Mouse (Mus musculus): ENCODE results near the gene AC134908.4.
"Not testable (repeated sequence)": the region's sequence is repeated elsewhere in the genome, so short reads cannot be mapped to it uniquely, and the experiment has no call there.

The AC134908.4 gene

GRCm38 (mm10) chr17:25773549-25774120 lies 21.8 kb downstream of the AC134908.4 start, which contains the start of gene Narfl:
Gene Narfl, plus strand, starts transcription at chr17:25773776.
- peak; percentile 94 for DNase-seq (ENCODE audit: low spot score)

DNA sequence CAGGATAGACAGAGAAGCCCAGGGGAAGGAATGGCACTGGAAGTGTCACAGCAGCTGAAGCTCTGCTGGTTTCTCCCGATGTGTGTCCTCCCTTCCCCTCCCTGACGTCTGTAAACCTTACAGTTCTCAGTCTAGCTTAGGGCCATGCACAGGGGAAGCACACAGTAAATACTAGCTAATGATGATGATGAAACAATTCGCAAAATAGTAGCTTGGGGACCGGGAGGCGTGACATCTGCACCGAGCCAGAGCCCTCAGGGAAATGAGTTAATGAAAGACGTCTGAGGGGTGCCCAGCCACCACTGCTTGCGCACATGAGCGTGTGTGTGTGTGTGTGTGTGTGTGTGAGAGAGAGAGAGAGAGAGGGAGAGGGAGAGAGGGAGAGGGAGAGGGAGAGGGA lies 26.1 kb downstream of the AC134908.4 start:
- DNase-seq (ENCODE audit: low spot score): no peak

- DNase-seq (ENCODE audit: low spot score): no peak
Measured at GRCm38 (mm10) chr17:25765886-25766285, 29.6 kb downstream of the AC134908.4 start.

- no peak for DNase-seq (ENCODE audit: low spot score)
Measured at GRCm38 (mm10) chr17:25762591-25762990, 32.9 kb downstream of the AC134908.4 start.

- no peak for DNase-seq (ENCODE audit: low spot score)
Measured at GRCm38 (mm10) chr17:25761561-25761970, 33.9 kb downstream of the AC134908.4 start.

DNA sequence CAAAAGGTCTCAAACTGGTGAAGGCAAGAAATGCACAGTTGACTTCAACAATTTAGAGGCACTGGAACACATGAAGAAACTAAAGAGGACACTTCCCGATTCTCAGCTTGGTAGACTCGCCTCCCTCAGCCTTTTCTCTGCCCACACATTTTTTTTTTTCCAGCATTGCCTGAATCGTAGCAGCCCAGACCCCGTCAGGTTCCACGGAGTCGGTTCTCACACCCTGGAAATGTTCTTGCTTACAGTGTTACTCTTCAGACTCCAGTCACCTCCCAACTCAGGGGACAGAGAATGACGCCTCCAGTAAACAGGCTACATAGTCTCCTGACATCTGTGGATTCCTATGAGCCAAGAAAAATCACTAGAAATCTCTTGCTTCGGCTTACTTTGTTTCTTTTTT lies 35.3 kb downstream of the AC134908.4 start:
- peak; percentile 40 for DNase-seq (ENCODE audit: low spot score)

GRCm38 (mm10) chr17:25757691-25758090 lies 37.8 kb downstream of the AC134908.4 start:
- DNase-seq (ENCODE audit: low spot score): no peak

DNA sequence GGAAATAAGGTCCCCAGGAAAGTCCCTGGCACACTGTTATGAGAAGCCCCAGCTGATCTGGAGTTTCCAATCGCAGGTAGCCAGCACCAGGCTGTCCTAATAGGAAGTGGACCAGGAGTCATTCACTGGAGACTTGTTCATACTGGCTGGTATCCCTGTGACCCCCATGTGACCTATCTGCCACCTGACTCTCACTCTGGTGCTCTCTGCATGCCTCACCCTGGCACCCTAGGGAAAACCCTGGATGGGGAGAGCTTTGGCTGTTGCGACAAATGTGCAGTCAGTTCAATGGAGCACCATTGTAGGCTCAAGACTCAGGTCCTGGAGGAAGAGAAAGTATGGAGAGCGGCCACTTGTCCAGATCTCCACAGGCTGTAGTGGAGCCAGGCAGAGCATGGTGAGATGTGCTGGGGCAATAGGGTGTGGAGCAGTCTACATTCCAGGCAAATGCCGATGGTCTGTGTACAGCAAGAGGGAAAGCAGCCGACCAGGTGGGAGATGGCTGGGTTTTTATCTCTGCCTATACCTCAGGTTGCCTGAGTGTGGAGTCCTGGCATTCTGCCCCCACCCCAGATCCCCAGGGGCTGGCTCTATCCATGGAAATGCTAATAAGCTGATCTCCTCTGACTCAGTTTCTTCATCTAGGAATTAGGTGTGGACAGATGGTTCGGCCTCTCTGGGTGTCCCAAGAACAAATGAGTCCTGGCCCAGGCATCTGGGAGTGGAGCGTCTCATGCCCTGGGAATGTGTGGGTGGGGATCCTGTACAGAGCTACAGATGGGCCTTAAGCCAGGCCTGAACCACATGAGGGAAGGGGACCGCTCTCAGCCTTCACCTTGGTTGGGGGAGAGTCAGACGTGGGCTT lies 38.8 kb downstream of the AC134908.4 start:
- no peak for DNase-seq (ENCODE audit: low spot score)

DNA sequence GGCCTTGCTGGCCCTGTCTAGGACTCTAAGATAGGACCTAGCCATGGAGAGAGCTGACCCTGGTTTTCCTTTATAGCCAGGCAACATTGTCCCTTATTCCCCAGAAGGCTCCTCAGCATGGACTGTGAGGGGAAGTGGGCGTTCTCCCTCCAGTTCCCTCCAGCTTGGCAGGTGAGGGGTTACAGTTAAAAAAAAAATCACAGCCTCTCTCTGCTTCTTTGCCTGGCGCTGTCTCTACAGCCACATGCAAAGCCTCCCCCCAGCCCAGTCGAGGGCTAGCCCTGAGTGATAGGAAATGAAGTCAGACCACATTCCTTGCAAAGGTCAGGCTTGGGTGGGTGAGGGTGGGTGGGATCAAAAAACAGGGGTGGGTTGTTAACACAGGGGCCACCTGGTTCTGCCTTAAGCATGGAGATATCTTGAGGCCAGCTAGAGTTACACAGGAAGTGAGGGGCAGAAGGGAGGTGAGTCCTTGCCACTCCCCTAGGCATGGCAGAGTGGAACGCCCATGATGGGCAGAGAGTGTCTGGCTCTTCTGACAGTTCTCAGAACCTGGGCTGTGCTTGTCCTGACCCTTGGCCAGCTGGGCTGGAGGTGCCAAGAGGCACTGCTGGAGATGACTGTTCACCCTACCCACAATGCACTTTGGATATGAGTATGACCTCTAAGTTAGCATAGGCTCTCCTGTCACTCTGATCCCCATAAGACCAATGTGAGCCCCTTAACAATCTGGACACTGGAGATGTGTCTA lies 39.7 kb downstream of the AC134908.4 start:
- no peak for DNase-seq (ENCODE audit: low spot score)

DNA sequence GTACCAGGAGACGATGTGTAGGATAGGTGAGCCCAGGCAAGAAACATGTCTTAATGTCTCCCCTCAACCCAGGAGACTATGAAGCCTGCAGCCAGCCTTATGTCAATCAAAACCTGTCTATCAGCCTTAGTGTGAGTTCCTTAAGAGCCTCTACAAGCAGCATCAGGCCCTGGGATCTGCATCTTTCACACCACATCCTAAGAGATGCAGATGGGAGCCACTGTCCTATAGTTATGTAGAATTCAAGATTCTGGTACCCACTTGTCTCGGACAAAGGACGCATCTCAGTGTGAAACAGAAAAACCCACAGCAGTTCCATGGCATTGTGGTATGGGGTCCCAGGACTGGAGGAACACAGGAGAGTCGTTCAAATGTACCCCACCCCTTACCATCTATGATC lies 40.4 kb downstream of the AC134908.4 start:
- no peak for DNase-seq (ENCODE audit: low spot score)

GRCm38 (mm10) chr17:25754241-25754640 lies 41.2 kb downstream of the AC134908.4 start, which contains the start of gene Msln:
Gene Msln, minus strand, starts transcription at chr17:25754378.
- DNase-seq (ENCODE audit: low spot score): no peak

GRCm38 (mm10) chr17:25751446-25751845 lies 44.0 kb downstream of the AC134908.4 start:
- DNase-seq (ENCODE audit: low spot score): no peak

DNA sequence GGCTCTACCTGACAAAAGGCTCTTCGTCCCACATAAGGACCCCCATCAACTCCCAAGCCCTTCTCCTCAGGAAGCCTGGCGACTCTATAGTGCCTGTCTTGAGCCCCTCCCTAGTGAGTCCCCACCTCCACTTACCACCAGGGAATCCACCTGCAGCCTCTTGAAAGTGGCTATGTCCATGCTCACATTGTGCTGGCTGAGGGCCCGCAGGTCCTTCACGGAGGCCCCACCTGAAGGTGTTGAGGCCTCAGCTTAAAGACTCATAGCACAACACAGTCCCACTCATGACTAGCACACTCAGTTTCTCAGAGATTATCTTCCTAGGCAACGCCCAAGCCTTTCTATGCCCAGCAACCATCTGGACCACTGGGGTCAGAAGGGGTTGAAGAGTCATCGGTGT lies 46.1 kb downstream of the AC134908.4 start:
- no peak for DNase-seq (ENCODE audit: low spot score)

DNA sequence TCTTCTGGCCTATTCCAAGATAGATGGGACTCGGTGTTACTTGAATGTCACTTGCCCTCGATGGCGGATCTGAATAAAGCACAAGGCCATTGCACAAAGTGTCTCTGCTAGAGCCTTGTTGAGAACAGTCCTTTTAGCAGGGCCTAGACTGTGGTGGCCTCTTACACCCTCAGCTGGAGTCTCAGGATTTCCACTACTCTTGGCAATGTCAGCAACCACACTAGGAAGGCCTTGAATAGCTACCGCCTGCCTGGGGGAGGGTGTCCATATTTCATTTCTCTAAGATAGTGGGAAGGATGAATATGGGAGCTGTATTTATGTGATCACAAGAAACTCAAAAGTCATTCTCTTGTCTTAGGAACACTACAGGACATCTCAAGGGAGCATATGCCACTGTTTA lies 47.2 kb downstream of the AC134908.4 start:
- DNase-seq (ENCODE audit: low spot score): no peak

DNA sequence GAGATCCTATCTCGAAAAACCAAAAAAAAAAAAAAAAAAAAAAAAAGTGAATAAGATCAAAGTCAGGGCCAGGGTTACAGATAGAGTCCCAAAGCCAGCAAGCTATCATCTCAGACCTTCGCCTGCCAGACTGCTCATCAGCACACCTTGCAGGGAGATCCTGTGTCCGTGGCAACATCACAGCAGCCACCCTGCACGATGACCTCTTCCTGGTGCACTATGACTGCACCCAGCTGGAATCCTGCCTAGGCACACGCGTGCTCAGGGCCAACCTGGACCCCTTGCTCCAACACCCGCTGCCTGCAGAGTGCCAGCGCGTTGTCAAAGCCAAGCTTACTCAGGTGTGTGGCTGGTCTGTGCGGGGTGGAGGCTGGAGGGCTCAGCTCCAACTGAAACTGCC lies 51.1 kb downstream of the AC134908.4 start:
- DNase-seq (ENCODE audit: low spot score): no peak

DNA sequence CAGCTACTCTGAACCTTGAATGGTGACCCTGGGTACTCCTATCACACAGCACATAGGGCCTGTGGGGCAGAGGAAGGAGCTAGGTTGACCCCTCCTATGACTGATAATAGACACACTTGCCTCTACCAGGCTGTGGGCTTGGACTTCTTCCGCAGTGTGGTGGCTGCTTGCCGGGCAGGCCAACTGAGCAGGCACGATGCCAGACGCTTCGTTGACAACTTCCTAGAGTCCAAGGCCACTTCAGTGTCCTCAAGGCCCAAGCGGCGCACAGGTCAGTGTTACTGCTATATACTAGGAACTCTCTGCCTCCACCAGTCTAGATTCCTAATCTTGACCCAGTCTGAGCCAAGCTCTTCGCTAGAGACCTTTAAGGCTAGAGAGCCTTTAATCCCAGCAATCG lies 51.6 kb downstream of the AC134908.4 start:
- no peak for DNase-seq (ENCODE audit: low spot score)

DNA sequence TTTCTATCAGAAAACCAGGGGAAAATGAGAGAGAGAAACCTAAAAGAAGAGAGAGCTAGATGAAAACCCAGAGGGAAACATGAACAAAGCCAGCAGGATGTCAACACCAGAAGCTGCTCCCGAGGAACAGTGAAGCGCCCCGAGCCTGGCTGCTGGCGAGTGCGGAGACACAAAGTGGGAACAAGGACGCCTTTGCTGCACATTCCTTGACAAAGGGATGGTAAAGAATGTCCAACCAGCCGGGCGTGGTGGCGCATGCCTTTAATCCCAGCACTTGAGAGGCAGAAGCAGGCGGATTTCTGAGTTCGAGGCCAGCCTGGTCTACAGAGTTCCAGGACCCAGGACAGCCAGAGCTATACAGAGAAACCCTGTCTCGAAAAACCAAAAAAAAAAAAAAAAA lies 54.0 kb downstream of the AC134908.4 start:
- DNase-seq (ENCODE audit: low spot score): not testable (repeated sequence)
